Mouse (Mus musculus): ENCODE measurements around the gene Dcaf4. TPM values are rescaled to one million over a fixed set of nuclear protein-coding genes. Genes with fewer than 3 reads are reported as not detected.
A peak's percentile ranks its signal among the peaks of the same experiment; 100 is the strongest.

Gene Dcaf4
- total RNA-seq (2014; rRNA removed) (38.4 and 48.7 TPM in 2 replicates), polyA plus RNA-seq (2015; fragmentation: Nextera tagmentation; extraction: Ambion mirVana) (40.8 and 41.9 TPM in 2 replicates)

DNA sequence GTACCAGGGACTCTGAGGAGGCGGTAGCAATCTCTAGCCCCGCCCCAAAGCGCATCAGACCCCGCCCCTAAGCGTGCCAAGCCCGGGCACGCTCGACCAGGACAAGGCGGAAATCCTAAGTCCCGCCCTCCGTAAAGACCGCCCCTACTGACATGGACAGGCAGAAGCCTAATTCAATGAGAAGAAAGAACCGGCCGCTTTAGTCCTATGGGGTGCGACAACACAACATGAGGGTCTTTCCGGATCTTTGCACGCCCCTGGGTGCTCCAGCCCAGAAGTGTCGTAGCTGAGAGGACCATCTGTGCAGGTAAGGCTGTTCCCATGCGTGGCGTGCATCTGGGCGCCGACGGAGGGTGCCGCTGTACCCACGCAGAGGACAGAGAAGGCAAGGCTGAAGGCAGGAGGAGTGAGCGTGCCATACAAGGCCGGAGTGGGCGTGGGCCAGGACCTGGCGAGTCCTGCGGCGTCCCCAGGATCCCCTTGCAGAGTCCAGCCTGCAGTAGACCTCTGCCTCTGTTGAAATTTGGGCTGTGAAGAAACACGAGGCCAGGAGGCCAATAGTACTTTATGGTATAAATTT, at the start of gene Dcaf4:
Dcaf4 (plus strand) TSS at position 156 of the 580 bp plus-strand sequence.
- DNase-seq (ENCODE audit: low spot score) = peak; percentile 98
- peak; percentile 99 for ATAC-seq (ENCODE audit: low FRiP score)
- H3K27me3 ChIP-seq (ENCODE audit: insufficient read depth, low read length) = no peaks in the 10 kb centered on the region
- WGBS = under 1% methylated on average over 32 of the region's 32 CpGs
- H3K4me3 ChIP-seq (ENCODE audit: low read depth, low read length) = peak within 1 kb of the TSS; percentile 61
- H3K4me2 ChIP-seq (ENCODE audit: low read depth, low read length, poor library complexity, severe bottlenecking) = peak within 1 kb of the TSS; percentile 57
- H3K27ac ChIP-seq (ENCODE audit: low read depth, low read length) = peak within 1 kb of the TSS; percentile 55
- H3K4me1 ChIP-seq (ENCODE audit: insufficient read depth, low read length) = peaks cover 2% of the 10 kb centered on the region; the same call in 1 of the 2 replicates
- peak within 1 kb of the TSS; percentile 74 for H3K9ac ChIP-seq (replicated peaks; ENCODE audit: low read length, poor library complexity, severe bottlenecking)
- H3K36me3 ChIP-seq (ENCODE audit: insufficient read depth, low read length) = no peaks in the 10 kb centered on the region
- no peaks in the 10 kb centered on the region for H3K9me3 ChIP-seq (ENCODE audit: low read length)
- TF ChIP-seq CTCF (IDR thresholded peaks at IDR 0.05) = peak; percentile 51

DNA sequence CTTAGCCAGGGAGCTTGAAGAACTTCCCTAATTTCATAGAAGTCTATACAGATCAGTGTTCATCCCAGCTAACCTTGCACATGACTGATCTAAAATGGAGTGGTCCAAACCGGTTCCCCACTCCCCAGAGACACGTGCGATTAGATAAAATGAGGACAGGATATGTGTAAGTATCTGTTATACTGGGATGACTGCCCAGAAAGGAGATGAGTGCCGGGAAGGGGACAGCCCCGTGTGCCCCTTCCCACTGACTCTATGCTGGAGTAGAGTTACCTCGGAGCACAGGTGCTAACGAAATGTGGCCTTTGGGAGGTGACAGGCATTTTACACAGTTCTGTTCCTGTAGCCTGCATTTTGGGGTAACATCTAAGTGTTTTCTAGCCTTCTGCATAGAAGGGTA, 48.5 kb upstream of the Dcaf4 start:
- Histone ChIP-seq H3K36me3 (ENCODE audit: insufficient read depth, low read length) (no peaks in the 10 kb centered on the region), H3K9ac (replicated peaks; ENCODE audit: low read length, poor library complexity, severe bottlenecking) (no peak overlapping the region), H3K27ac (ENCODE audit: low read depth, low read length) (no peak overlapping the region), H3K9me3 (ENCODE audit: low read length) (no peaks in the 10 kb centered on the region), H3K27me3 (ENCODE audit: insufficient read depth, low read length) (no peaks in the 10 kb centered on the region), H3K4me3 (ENCODE audit: low read depth, low read length) (no peak overlapping the region), H3K4me1 (ENCODE audit: insufficient read depth, low read length) (0 out of 2 replicates have a peak, but pooled peaks cover 2% of the 10 kb centered on the region), H3K4me2 (ENCODE audit: low read depth, low read length, poor library complexity, severe bottlenecking) (no peak overlapping the region)
- no peak for TF ChIP-seq CTCF (IDR thresholded peaks at IDR 0.05)
- DNase-seq (ENCODE audit: low spot score) = no peak
- ATAC-seq (ENCODE audit: low FRiP score) = no peak
- WGBS = 89% methylated on average over 7 of the region's 7 CpGs

- H3K4me3 ChIP-seq (ENCODE audit: low read depth, low read length) = no peak overlapping the region
- no peak for ATAC-seq (ENCODE audit: low FRiP score)
- no peak overlapping the region for H3K4me2 ChIP-seq (ENCODE audit: low read depth, low read length, poor library complexity, severe bottlenecking)
- no peaks in the 10 kb centered on the region for H3K9me3 ChIP-seq (ENCODE audit: low read length)
- no peak for TF ChIP-seq CTCF (IDR thresholded peaks at IDR 0.05)
- no peak overlapping the region for H3K9ac ChIP-seq (replicated peaks; ENCODE audit: low read length, poor library complexity, severe bottlenecking)
- no peak overlapping the region for H3K27ac ChIP-seq (ENCODE audit: low read depth, low read length)
- no peak for DNase-seq (ENCODE audit: low spot score)
- no peaks in the 10 kb centered on the region for H3K36me3 ChIP-seq (ENCODE audit: insufficient read depth, low read length)
- WGBS = 44% methylated on average over 5 of the region's 5 CpGs
- 0 out of 2 replicates have a peak, but pooled peaks cover 2% of the 10 kb centered on the region for H3K4me1 ChIP-seq (ENCODE audit: insufficient read depth, low read length)
- no peaks in the 10 kb centered on the region for H3K27me3 ChIP-seq (ENCODE audit: insufficient read depth, low read length)
Observed at GRCm38 (mm10) chr12:83473987-83474600, 46.2 kb upstream of the Dcaf4 start.

DNA sequence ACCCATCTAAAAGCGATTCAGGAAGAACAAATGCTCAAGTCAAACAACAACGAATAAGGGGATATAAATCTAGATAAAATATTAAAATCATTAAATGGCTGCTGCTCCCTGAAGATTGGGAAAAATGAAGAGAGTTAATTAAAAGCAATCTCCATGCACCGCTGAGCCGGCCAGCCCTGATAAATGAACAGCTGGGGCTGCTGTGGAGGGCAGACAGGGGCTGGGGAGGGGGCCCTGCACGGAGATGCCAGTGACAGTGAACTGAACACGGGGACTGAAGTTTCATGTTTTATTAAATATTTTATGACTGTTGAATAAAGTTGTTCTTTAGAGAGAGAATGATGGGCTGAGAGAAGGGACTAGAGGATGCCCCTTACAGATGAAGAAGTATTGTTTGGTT, 44.8 kb upstream of the Dcaf4 start:
- Histone ChIP-seq H3K4me2 (ENCODE audit: low read depth, low read length, poor library complexity, severe bottlenecking) (no peak overlapping the region), H3K27me3 (ENCODE audit: insufficient read depth, low read length) (no peaks in the 10 kb centered on the region), H3K9ac (replicated peaks; ENCODE audit: low read length, poor library complexity, severe bottlenecking) (no peak overlapping the region), H3K36me3 (ENCODE audit: insufficient read depth, low read length) (no peaks in the 10 kb centered on the region), H3K4me1 (ENCODE audit: insufficient read depth, low read length) (0 out of 2 replicates have a peak, but pooled peaks cover 2% of the 10 kb centered on the region), H3K27ac (ENCODE audit: low read depth, low read length) (no peak overlapping the region), H3K9me3 (ENCODE audit: low read length) (no peaks in the 10 kb centered on the region), H3K4me3 (ENCODE audit: low read depth, low read length) (no peak overlapping the region)
- WGBS = 28% methylated on average over 6 of the region's 6 CpGs
- no peak for ATAC-seq (ENCODE audit: low FRiP score)
- DNase-seq (ENCODE audit: low spot score) = no peak
- no peak for TF ChIP-seq CTCF (IDR thresholded peaks at IDR 0.05)

GRCm38 (mm10) chr12:83476277-83476676, 44.0 kb upstream of the Dcaf4 start:
- DNase-seq (ENCODE audit: low spot score) (peak; percentile 28), ATAC-seq (ENCODE audit: low FRiP score) (no peak)
- no peak for TF ChIP-seq CTCF (IDR thresholded peaks at IDR 0.05)
- H3K9me3 ChIP-seq (ENCODE audit: low read length) = no peaks in the 10 kb centered on the region
- H3K4me1 ChIP-seq (ENCODE audit: insufficient read depth, low read length) = 0 out of 2 replicates have a peak, but pooled peaks cover 2% of the 10 kb centered on the region
- H3K4me3 ChIP-seq (ENCODE audit: low read depth, low read length) = no peak overlapping the region
- H3K4me2 ChIP-seq (ENCODE audit: low read depth, low read length, poor library complexity, severe bottlenecking) = no peak overlapping the region
- no peak overlapping the region for H3K9ac ChIP-seq (replicated peaks; ENCODE audit: low read length, poor library complexity, severe bottlenecking)
- H3K36me3 ChIP-seq (ENCODE audit: insufficient read depth, low read length) = no peaks in the 10 kb centered on the region
- 30% methylated on average over 10 of the region's 10 CpGs for WGBS
- H3K27me3 ChIP-seq (ENCODE audit: insufficient read depth, low read length) = no peaks in the 10 kb centered on the region
- H3K27ac ChIP-seq (ENCODE audit: low read depth, low read length) = no peak overlapping the region

- Histone ChIP-seq H3K9me3 (ENCODE audit: low read length) (no peaks in the 10 kb centered on the region), H3K4me1 (ENCODE audit: insufficient read depth, low read length) (no peaks in the 10 kb centered on the region), H3K27me3 (ENCODE audit: insufficient read depth, low read length) (no peaks in the 10 kb centered on the region), H3K9ac (replicated peaks; ENCODE audit: low read length, poor library complexity, severe bottlenecking) (no peak overlapping the region), H3K4me2 (ENCODE audit: low read depth, low read length, poor library complexity, severe bottlenecking) (no peak overlapping the region), H3K27ac (ENCODE audit: low read depth, low read length) (no peak overlapping the region), H3K4me3 (ENCODE audit: low read depth, low read length) (no peak overlapping the region), H3K36me3 (ENCODE audit: insufficient read depth, low read length) (no peaks in the 10 kb centered on the region)
- TF ChIP-seq CTCF (IDR thresholded peaks at IDR 0.05) = no peak
- WGBS = 87% methylated on average over 1 of the region's 1 CpGs
- DNase-seq (ENCODE audit: low spot score) (no peak), ATAC-seq (ENCODE audit: low FRiP score) (no peak)
Observed at GRCm38 (mm10) chr12:83479140-83479539, 41.1 kb upstream of the Dcaf4 start.
